Mouse (Mus musculus) forebrain, embryonic 10.5 days (tissue): ENCODE measurements at regions not wholly inside any gene's neighbourhood (a gene's known extent, or its start where the extent isn't known, plus 50 kb on each side); places are given as distances from the start of the nearest gene placed in this dataset.

Experiments
- DNase-seq: peaks from one replicate; pipeline ENCODE4 v3.0.0-alpha.2; 2017; ENCODE audit warnings: low spot score; ENCODE audit errors: extremely low spot score
- H3K27ac ChIP-seq: fragments of 300-500 bp; sonication (generic); 2 replicates; pipeline ENCODE4 v1.5.1; 2016; ENCODE audit warnings: mild to moderate bottlenecking
- H3K27me3 ChIP-seq: fragments of 300-500 bp; sonication (generic); 2 replicates; pipeline ENCODE4 v1.6.1; 2016; ENCODE audit warnings: mild to moderate bottlenecking; ENCODE audit not compliant: poor library complexity, severe bottlenecking
- H3K36me3 ChIP-seq: fragments of 300-500 bp; sonication (generic); replicated peaks from 2 replicates; pipeline ENCODE4 v1.6.1; 2016; ENCODE audit warnings: mild to moderate bottlenecking, moderate library complexity
- H3K4me1 ChIP-seq: fragments of 300-500 bp; sonication (generic); 2 replicates; pipeline ENCODE4 v1.6.1; 2016
- H3K4me3 ChIP-seq: fragments of 300-500 bp; sonication (generic); 2 replicates; pipeline ENCODE4 v1.5.1; 2016; ENCODE audit warnings: mild to moderate bottlenecking, moderate library complexity
- H3K9me3 ChIP-seq: fragments of 300-500 bp; sonication (generic); 2 replicates; pipeline ENCODE4 v1.6.1; 2016; ENCODE audit warnings: mild to moderate bottlenecking, moderate library complexity
- WGBS: fragments of 180-500 bp; shearing (Covaris S2); methylation state at CpG from one replicate; pipeline ENCODE4 v1.1.7; 2016; 5-methylcytosine and 5-hydroxymethylcytosine counted together

DNA sequence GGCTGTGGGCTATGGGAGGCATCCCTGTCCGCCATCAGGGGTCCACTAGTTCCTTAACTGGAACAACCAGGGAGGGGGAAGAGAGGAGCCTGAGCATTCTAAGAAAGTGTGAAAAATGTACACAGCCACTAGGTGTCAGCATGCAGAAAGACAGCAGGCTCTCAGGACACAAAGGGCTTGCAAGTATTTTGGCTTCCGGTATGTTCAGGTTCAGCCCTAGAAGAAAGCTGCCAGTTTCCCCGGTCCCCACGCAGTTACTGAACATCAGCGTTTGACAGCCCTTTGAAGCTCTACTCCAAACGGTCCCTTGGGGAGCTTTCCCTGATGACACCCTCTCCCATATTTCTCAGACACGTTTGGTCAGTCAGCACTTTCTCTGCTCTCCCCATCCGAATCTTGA is 130.1 kb downstream of the Tent5c start:
- no peaks in the 10 kb centered on the region for H3K9me3 ChIP-seq
- H3K4me3 ChIP-seq: peak overlapping the region; percentile 30; the same call in 1 of the 2 replicates
- peak; percentile 20 for DNase-seq
- H3K27me3 ChIP-seq: no peaks in the 10 kb centered on the region
- peak overlapping the region; percentile 69 for H3K27ac ChIP-seq
- H3K4me1 ChIP-seq: peaks cover 6% of the 10 kb centered on the region; the same call in 1 of the 2 replicates
- 36% methylated on average over 8 of the region's 8 CpGs for WGBS
- no peaks in the 10 kb centered on the region for H3K36me3 ChIP-seq

DNA sequence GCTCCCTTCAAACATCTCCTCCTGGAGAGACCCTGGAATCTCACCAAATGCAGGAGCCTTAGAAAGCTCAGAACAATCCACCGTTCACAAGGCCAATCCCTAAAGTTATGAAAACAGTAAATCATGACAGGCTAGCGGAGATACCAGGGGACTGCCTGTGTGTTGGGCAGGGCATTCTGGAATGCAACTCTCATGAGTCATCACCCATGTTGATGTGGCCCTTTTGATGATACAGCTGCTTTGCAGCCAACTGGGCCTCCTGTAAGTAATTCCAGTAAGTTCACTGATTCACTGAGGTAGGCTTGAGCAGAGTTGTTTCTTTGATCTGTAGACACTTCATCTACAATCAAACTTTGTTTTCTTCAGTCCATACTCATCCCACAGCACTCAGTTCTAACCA is 155.6 kb downstream of the Tent5c start:
- H3K36me3 ChIP-seq: no peaks in the 10 kb centered on the region
- 87% methylated on average over 2 of the region's 2 CpGs for WGBS
- no peak overlapping the region for H3K4me3 ChIP-seq
- H3K27me3 ChIP-seq: no peaks in the 10 kb centered on the region
- DNase-seq: no peak
- H3K9me3 ChIP-seq: no peaks in the 10 kb centered on the region
- H3K4me1 ChIP-seq: no peaks in the 10 kb centered on the region
- H3K27ac ChIP-seq: no peak overlapping the region

DNA sequence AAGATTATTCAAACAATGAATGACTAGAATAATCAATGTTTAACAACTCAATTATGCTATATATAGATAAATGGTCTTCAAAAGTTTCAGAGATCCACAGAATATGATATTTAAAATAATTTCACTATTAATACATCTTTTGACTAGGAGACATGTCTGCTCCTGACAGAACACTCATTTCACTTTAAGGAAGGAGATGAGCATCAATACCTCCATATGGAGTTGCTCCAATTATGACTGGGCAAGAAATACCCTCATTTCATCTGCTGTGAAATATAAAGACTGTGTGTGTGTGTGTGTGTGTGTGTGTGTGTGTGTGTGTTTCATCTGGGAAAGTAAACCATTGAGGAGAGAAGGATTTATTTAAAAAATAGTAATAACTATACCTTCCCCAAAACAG is 156.2 kb upstream of the Wdr3 start:
- no peaks in the 10 kb centered on the region for H3K4me1 ChIP-seq
- no peak for DNase-seq
- peaks cover 10% of the 10 kb centered on the region; the same call in 1 of the 2 replicates for H3K9me3 ChIP-seq

DNA sequence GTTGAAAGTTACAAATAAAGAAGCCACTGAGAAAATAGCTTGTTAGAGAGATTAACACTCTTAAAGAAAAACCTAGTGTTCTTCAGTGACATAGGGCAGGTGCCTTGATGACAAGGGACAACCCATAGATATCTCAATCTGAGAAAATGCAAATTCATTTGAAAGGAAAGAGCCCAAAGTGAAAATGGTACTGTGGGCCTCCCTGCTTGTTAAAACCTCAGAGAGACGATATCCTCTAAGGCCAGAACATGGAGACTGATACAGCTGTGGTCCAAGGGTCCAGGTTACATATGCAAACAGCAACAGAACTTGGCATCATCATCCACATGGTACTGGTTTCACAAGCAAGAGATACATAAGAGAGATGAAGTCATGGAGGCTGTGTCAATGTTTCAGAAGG is 125.6 kb upstream of the Wdr3 start:
- no peaks in the 10 kb centered on the region for H3K4me1 ChIP-seq
- 83% methylated on average over 1 of the region's 1 CpGs for WGBS
- H3K4me3 ChIP-seq: no peak overlapping the region
- H3K27me3 ChIP-seq: no peaks in the 10 kb centered on the region
- no peak for DNase-seq
- no peaks in the 10 kb centered on the region for H3K36me3 ChIP-seq
- H3K27ac ChIP-seq: no peak overlapping the region
- H3K9me3 ChIP-seq: no peaks in the 10 kb centered on the region

More for the DNA sequence above, 156.2 kb upstream of the Wdr3 start:
- H3K36me3 ChIP-seq: no peaks in the 10 kb centered on the region
- H3K27me3 ChIP-seq: no peaks in the 10 kb centered on the region
- no peak overlapping the region for H3K4me3 ChIP-seq
- no peak overlapping the region for H3K27ac ChIP-seq

DNA sequence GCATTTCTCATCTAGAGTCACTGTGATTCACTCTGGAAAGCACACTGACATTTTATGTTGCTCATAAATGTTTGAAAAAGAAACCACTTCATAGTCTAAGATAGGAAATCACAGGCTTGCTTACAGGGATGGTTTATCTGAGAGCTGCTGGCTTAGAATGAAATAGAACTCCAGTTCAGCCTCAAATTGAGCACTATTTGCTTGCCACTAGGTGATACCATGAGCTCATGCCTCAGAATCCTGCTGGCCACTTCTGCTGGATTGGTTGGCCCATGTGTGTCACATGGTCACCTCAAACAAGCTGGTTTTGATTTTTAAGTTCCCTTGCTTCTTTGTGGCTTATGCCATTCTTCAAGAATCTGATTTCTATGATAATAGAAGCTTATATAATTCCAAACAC is 104.8 kb upstream of the Wdr3 start:
- DNase-seq: no peak
- Histone ChIP-seq H3K27ac (no peak overlapping the region), H3K36me3 (no peaks in the 10 kb centered on the region), H3K4me1 (no peaks in the 10 kb centered on the region), H3K27me3 (no peaks in the 10 kb centered on the region), H3K4me3 (no peak overlapping the region), H3K9me3 (no peaks in the 10 kb centered on the region)

DNA sequence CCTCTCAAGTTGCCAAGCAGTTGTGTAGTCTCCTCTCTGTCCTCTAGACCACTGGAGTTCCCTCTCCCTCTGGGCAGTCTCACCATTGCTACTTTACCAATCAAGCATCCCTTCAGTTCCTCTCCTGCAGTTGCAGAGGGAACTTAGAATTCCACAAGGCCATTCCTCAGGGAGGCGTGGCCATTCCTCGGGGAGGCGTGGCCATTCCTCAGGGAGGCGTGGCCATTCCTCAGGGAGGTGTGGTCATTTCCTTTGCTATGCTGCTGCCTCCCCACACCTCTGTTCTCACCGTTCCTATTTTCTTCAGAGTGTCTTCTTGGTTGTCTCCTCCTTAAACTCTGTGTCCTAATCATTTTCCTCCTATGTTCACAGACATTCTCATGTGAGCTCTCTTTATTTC is 102.8 kb upstream of the Wdr3 start:
- no peak overlapping the region for H3K4me3 ChIP-seq
- 70% methylated on average over 5 of the region's 5 CpGs for WGBS
- H3K4me1 ChIP-seq: no peaks in the 10 kb centered on the region

More for the DNA sequence above, 102.8 kb upstream of the Wdr3 start:
- no peak for DNase-seq
- no peaks in the 10 kb centered on the region for H3K27me3 ChIP-seq
- H3K36me3 ChIP-seq: no peaks in the 10 kb centered on the region
- no peak overlapping the region for H3K27ac ChIP-seq
- H3K9me3 ChIP-seq: no peaks in the 10 kb centered on the region
